Mouse (Mus musculus): ENCODE results near the gene Pah.

Pah gene

DNA sequence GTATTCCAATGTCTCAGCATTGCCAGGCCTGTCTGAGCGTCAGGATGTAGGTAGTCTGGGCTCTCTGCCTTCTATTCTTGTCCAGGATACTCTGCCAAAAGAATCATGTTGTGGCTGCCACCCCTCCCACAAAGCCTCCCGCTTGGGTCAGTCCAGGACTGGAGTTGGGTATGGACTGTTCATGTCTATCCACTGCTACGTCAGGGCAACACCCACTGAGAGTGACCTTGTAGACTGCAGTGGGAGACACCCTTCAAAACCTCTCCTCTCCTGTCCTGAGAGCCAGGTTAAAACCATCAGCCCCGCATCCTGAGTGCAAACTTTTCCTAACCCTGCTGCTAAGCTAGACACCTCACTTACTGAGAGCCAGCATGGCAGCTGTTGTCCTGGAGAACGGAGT, at the start of gene Pah:
TSS of gene Pah (plus strand) at position 150 of the 400 bp plus-strand sequence.
- DNase-seq (ENCODE audit: low read depth, low spot score) = no peak

DNA sequence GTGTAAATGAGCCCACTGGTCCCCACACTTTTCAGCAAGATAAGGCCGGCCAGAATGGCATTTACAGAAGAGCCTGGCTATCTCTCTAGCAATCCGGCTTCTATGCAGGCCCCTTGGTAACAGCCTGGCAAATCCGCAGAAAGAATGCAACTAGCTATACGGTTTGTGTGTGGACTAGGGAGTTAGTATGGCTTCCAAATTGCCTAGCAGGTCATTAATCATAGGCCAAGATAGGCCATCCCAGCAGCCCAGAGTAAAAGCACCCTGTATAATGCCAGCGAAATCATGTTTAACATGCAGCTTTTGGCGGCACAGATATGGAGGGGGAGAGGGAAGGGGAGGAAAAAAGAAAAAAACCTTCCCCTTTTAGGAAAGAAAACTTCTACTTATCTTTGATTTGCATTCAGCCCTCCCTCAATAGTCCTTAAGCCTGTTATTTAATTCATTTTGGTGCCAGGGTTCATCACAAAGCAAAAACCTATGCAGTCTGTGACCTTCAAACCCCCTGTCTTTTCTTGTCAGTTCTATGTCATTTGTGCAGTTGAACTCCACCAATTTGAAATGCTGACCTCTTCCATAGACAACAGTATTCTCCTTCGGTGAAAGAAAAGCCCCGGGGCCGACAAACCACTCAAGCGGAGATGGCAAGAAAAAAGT, 48.0 kb upstream of the Pah start:
- no peak for DNase-seq (ENCODE audit: low read depth, low spot score)

DNA sequence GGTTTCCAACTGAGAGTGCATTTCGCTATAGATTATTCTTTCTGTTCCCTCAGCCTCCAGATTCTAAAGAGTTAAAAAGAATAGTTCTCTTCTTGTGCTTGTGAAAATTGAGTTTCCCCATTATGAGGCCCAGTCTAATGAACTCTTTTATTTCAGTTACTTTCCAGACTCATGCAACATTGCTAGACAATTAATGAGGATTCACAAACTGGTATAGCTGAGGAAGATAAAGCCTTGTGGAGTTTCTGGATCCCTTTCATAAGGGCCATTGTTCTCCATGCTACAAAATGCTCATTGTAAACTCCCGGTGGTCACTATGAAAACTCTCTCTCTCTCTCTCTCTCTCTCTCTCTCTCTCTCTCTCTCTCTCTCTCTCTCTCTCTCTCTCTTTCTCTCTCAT, 46.6 kb upstream of the Pah start:
- DNase-seq (ENCODE audit: low read depth, low spot score) = no peak

DNA sequence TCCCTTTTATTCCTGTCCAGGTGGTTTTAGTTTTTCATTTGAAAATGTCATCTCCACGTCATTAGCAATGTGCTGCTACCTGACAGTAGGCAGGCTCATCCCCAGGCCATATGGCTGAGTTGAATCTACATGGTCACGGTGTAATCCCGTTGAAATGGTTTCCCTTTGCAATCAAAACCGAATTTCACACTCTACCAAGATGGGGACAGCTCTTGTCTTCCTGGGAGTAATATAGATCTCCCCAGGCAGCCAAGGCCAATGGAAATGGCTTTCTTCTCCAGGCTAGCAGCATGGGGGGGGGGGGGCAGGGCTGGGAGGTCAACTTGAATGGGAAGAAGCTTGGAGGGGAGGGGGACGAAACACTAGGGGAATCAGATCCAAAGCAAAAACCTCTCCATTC, 43.7 kb upstream of the Pah start:
- DNase-seq (ENCODE audit: low read depth, low spot score) = no peak

DNA sequence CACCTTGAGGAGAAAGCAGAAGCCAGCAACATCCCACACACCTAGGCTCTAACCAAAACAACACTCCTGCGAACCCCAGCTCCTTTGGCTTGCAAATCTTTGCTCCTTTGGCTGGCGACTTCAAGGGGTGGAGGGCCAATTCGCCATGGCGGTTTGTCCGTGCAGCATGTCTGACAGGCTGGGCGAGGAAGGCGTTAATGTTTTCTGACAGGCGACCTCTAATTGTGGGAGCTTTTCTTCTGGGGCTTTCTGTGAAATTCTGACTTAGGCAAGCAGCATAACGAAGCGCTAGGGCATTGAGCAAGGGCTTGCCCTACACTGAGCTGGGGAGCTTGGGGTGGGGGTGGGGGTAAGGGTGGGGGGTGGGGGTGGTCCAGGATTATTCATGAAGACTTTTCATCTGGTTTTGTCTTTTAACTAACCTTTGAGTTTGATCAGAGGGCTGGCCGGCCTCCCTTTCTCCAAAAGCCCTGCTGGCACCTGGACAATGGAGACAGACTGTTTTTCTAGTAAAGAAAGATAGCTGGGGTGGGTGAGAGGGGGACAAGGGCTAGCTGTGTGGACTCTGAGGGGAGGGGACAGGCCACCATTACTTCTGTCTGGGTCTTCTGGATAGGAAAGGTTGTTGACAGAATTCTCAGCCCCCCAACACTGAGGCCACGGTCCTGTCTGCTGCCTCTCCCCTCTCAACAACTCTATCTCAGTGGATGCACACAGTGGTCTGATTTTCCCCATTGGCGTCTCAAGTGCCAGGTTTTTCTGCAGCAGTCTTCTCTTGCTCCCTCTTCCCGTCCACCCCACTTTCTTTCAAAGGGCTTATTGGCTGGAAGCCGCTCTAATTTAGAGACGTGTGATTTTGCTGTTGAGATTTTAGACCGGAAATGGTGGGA, 36.5 kb upstream of the Pah start:
- DNase-seq (ENCODE audit: low read depth, low spot score) = peak; percentile 46

DNA sequence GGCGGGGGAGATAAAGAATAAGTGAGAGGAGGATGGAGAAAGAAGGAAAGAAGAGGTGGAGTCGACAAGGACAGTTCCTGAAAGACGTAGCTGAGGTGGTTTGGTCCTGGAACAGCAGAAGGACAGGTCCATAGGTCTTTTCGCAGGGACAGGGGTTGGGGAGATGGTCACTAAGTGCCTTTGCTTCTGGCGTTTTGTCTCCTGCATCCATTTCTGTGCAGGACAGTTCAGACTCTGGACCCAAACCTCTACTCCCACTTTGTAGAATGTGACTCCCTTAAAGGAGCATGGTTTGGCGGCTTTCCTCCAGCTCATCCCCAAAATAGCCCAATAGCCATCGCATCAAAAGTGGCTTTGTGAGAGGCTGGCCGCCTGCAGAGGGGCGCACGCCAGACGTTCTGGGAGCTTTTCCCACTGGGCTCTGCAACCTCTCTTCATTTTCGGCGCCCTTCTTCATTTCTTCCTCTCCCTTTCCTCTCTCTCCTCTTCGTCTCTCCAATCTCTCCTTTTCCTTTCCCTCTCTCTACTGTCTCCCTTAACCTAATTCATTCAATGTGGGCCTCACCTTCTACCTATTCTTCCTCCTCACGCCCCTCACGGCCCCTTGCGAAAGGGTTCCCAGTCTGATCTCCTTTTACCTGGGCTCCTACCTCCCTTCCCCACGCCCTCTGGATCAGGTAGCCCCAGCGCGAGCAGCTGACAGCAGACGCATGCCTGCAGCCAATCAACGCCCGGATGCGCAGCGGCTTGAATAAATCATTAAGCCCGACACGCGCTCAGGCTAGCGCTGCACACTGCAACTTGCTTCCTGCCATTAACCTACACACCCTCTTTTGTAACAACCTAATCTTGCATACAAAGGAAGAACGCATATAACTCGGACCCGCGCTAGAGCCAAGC, 35.6 kb upstream of the Pah start:
- peak; percentile 74 for DNase-seq (ENCODE audit: low read depth, low spot score)

DNA sequence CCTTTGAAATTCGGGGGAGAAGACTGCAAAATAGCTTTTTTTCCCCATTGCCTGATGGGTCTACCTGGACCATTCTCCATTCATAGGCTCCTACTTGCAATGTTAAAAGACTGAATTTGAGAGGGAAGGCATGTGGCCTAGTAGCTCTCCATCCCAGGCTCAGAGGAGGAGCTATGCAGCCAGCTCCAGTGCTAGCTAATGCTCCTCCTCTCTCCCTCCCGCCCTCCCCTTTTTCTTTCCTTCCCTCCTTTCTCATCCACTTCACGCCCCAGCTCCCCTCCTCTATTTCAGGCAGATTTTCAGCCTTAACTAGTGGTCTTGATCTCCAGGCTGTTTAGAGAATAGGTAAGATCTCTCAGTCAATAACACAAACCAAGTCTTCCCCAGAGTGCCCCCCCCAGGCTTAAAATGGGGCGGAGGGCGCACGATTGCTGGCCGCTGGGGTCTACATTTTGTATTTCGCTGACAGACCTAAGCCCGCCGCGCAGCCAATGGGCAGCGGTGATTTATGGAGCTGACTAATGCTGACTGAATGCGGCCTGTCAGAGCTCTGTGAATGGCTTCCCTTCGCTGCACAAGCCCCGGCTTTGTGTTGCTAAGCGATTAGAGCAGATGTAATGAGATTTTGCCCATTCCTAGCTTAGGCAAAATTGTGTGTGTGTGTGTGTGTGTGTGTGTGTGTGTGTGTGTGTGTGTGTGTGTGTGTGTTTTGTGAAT, 33.0 kb upstream of the Pah start:
- peak; percentile 14 for DNase-seq (ENCODE audit: low read depth, low spot score)

DNA sequence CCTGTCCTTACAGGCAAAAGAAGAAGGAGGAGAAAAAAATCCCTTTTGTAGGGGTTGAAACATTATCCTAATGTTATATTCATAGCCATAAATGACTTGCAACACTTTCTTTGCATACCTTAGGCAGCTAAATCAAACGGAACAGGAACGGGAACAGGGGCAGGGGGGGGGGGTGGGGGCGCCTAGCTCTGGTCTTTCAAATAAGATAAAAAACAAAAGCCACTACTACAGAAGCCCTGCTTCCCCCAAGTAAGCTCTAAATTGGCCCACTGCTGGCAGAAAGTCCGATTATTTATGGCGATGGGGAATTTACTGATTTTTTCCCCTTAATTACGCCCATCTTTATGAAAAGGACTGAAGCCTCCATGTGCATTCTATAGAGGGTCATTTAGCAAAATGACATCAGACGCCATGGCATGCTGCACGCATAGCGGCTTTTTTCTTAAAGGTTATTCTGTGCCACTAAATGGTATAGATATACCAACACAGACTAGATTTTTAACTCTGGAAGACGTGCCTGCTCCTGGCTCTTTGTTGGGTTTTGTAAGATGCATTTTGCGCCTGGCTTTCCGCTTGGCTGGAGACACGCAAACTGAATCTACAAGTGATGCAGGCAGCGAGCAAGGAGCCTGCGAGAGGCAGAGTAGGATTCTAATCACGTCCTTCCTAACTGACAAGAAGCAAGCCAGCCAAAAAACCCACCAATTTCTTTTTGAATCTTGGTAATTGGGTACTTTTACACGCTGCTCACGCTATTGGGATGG, 32.2 kb upstream of the Pah start:
- no peak for DNase-seq (ENCODE audit: low read depth, low spot score)

DNA sequence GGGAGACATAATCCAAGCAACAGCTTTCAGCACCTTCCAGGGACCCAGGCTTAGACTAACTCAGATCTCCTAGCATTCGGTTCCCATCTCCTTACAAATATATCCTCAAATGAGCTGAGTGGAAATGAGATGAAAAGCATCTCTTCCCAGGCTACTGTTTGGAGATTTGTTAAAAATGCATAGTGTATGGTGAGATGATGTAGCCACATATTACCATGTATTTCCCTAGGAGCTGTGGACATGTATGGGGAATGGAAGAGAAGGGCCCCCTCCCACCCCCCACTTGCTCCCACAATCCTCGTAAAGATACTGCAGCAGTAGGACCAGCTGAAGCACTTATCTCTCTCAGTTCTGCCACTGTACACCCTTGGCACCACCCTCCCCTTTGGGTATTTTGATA, 31.3 kb upstream of the Pah start:
- no peak for DNase-seq (ENCODE audit: low read depth, low spot score)

DNA sequence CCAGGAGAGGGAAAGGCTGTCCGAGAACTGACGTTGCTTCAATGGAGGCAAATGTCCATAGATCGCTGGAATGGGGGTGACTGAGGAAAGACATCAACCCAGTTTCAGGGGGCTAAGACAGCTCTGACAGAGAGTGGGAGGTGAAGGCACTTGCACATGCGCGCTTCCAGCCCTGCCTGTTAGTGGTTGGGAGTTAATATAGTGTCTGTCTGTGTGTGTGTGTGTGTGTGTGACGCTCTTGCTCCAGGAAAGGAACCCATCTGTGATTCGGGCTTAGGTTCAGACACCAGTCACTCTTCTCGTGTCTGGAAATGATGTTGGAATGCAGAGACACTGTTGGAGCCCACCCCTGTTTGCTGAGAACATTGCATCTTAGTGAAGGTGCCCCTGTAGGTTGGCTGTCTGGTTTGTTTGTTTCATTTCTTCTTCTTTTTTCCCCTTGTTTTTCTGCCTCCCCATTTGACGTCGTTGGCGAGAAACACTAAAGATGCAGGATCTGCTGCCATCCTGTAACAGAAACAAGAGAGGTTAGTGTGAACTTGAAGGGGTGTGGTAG, 30.0 kb upstream of the Pah start:
- DNase-seq (ENCODE audit: low read depth, low spot score) = no peak

DNA sequence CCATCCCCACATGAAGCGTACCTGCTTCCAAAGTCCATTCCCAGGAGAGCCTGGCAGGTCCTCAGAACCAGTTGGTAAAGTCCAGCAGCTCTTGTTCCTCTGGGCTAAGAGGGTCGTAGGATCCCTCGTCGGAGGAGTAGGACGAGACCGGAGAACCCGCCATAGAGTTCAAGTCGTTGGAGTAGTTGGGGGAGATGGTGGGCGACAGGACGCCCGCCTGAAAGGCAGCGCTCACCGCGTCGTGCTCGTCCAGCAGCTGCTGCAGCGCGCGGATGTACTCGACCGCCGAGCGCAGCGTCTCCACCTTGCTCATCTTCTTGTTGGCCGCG, 29.3 kb upstream of the Pah start:
- DNase-seq (ENCODE audit: low read depth, low spot score) = no peak

DNA sequence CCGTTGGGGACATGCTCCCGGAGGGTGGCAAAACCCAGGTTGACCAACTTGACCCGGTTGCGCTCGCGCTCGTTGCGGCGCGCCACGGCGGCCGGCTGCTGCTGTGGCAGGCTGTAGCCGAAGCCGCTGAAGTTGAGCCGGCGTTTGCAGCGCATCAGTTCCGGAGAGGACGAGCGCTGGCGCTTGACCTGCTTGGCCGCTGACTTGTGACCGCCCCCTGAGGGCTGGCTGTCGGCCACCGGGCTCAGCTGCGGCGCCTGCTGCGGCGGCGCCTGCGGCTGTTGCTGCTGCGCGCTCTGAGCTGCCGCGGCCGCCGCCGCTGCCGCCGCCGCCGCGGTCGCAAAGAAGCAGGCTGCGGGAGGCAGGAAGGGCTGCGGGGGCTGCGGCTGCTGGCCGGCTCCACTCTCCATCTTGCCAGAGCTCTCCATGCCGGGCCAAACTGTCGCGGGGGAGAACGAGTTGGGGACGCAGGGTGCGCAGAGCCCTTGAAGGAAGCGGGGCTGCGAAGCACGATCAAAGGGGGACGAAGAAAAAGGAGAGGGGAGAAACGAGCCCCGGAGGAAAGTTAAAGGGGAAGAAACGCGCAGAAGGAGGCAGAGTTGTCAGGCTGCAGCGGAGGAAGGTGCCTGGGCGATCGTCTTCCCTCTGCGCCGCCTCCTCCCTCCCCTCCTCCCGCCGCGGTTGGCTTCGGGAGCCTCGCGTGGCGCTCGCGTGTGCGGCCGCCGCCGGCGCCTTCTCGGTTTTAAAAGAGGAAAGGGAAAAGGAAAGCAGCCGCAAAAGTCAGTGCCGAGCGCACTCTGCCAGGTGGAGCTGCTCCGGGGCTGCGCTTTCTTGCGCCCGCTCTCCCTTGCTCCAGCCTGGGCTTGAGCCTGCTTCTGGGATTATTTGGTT, 28.7 kb upstream of the Pah start:
- DNase-seq (ENCODE audit: low read depth, low spot score) = peak; percentile 49

DNA sequence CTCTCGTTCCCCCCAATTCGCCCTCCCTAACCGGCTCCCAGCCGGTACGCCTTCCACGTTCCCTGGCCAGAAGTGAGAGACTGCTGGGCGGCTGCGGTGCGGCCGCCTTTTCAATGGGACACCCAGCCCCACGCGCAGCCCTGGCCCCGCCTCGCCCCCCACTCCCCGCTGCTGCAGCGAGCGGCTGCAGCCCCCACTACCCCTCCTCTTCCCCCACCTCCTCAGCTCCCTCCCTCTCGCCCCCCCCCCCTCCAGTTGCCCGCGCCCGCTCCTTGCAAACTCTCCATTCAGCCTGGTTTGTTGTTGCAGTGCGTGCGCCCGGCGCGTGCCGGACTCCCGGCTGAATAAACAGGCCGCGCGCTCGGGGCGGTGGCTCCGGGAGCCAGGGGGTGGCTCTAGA, 28.0 kb upstream of the Pah start, which contains the start of gene Ascl1:
TSS of gene Ascl1 (minus strand) at position 85 of the 400 bp plus-strand sequence.
- DNase-seq (ENCODE audit: low read depth, low spot score) = peak; percentile 27

DNA sequence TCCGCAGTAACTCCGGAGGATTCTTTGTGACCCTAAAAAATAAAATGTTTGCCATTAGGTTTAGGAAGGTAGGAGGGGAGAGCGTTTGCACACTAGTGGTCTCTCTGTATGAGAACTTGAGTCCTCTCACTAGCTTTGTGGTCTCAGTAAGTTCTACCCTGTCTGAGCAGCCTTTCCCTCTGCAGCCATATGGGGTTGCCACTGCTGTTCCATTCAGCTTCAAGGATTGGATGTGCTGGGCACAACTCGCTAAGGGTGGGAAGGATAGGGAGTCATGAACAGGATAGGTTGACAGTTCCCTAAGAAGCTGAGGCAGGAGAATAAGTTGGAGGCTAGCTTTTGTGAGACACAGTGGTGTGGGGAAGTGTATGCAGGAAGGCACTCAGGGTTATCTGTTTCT, 27.4 kb upstream of the Pah start:
- DNase-seq (ENCODE audit: low read depth, low spot score) = peak; percentile 17

DNA sequence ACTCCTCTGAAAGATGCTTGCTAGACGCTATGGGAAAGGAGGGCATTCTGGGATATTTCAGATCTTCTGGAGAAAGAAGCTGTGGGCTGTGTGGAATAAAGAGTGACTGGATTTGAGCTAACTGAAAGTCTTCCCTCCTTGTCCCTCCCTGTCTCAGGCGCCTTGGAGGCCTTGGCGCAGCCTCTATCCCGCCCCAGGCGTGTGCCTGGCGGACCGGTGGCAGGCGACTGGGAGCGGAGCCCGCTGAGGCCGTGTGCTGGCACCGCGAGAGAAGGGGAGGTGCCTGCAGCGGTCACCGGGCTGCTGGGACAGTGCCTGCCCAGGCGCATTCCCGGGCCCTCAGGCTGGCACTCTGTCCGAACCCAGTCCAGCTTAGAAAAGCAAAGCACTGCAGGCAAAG, 27.0 kb upstream of the Pah start:
- no peak for DNase-seq (ENCODE audit: low read depth, low spot score)

DNA sequence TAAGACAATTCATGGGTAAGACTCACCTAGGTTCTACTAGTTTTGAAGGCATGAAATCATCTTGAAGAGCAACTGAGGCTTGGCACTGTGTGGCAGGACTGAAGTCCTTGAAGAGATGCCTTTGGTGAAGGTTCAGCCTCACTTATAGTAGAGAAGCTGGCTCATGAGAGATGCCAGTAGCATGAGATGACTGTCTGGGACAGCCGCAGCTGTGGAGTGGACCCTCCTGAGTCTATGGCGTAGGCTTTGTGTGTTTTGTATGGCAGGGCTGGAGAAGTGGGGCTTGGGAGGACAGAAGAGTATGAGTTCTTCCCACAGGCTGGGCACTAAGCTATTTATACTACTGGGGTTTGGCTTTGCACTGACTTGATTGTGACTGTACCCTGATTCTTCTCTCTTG, 24.5 kb upstream of the Pah start:
- DNase-seq (ENCODE audit: low read depth, low spot score) = no peak

DNA sequence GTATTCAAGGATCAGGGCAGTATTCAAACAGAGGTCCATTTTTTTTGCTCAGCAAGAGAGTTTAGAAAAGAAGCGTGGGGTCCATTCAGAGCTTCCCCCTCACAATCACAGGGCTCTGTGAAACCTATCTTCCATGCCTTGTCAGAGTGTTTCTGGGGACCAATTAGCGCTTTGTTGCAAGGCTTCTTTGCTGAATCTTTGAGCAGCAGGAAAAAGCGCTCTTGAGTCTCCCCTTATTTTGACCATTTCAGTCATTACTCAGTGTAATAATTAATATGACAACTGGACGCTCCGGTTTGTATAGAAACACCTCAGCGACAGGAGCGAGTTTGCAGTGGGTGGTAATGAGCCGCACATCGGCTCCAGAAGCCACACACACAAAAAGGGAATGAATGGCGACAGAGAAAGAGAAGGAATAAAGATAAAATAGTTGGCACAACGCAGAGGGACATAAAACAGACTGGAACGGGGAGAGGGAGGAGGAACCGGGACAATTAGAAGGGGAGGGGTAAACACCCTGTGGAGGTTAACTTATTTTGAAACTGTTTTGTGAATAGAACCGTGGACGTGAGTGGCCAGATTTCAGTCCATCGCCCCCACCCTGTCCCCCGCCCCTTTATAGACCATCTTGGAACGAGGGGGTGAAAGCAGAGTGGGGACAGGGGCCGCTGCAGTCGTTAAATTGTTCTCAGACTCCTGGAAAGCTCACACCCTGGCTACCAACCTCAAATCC, 20.5 kb upstream of the Pah start:
- DNase-seq (ENCODE audit: low read depth, low spot score) = no peak

DNA sequence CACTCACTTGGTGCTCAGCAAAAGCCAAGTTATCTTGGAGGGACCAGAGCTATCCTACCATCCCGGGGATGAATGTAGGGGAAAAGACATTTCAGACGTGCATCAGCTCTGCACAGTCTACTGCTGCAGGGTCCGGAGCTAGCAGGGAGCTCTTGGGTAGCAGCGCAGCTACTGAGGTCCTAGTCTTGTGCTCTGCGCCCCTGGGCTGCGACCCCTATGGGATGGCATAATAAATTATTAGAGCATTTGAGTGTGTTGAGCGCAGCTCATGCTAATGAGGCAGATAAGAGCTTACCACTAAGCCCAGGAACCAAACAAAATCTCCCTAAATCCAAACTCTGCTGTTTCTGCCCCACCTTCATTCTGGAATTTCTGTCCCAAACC, 19.9 kb upstream of the Pah start:
- no peak for DNase-seq (ENCODE audit: low read depth, low spot score)

DNA sequence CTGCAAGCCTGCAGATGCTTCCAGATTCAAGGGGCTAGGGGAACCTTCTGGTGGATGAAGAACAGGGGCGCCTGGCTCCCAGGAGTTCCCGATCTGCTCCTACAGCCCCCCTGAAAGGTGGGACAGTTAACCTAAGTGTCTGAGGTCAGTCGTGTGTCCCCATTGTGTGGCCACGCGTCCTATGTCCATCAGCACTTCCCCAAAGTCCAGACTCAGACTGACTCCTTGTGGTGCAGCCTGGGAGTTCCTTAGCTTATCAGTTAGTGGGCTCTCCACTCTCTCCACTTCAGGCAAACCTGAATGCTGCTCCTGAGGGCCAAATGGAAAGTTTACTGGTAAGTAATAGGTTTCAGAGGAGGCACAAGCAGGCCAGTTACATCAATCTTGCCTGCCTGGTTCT, 19.3 kb upstream of the Pah start:
- no peak for DNase-seq (ENCODE audit: low read depth, low spot score)

Data from ES-CJ7 (cell line).